Mouse (Mus musculus) monocyte, adult 2 months (primary cell): Measurements from ENCODE around the gene Xylb.
"Not testable (repeated sequence)": the region's sequence is repeated elsewhere in the genome, so short reads cannot be mapped to it uniquely, and the experiment has no call there.

Experiments used
- DNase-seq, 2 experiments: peaks; one replicate each; pipeline ENCODE4 v3.0.0; 2022; ENCODE audit warnings: low spot score in 2 of 2, low read depth in 1 of 2

The Xylb gene

GRCm38 (mm10) chr9:119340909-119341816 lies 16.0 kb upstream of the Xylb start, which contains the start of gene Myd88:
Gene Myd88, minus strand, starts transcription at chr9:119341411.
- peak; percentile 85 to 90 for DNase-seq

GRCm38 (mm10) chr9:119342728-119343127 lies 14.5 kb upstream of the Xylb start:
- DNase-seq, result no peak

GRCm38 (mm10) chr9:119346376-119346775 lies 10.8 kb upstream of the Xylb start:
- DNase-seq, result no peak

GRCm38 (mm10) chr9:119350531-119350930 lies 6.7 kb upstream of the Xylb start:
- DNase-seq, result no peak

GRCm38 (mm10) chr9:119350947-119351705 lies 6.1 kb upstream of the Xylb start:
- no peak for DNase-seq

GRCm38 (mm10) chr9:119352060-119352459 lies 5.1 kb upstream of the Xylb start:
- peak in 1 of 2 experiments; percentile 69 for DNase-seq

GRCm38 (mm10) chr9:119353926-119354325 lies 3.3 kb upstream of the Xylb start:
- no peak for DNase-seq

- DNase-seq, result no peak
Measured at GRCm38 (mm10) chr9:119355943-119356342, 1.2 kb upstream of the Xylb start.

- no peak for DNase-seq
Measured at GRCm38 (mm10) chr9:119358058-119358429, 863 bp downstream of the Xylb start.

GRCm38 (mm10) chr9:119361416-119361815 lies 4.2 kb downstream of the Xylb start:
- DNase-seq, result no peak

GRCm38 (mm10) chr9:119363229-119363628 lies 6.0 kb downstream of the Xylb start:
- DNase-seq, result no peak

- peak in 1 of 2 experiments; percentile 45 for DNase-seq
Measured at GRCm38 (mm10) chr9:119365284-119365683, 8.1 kb downstream of the Xylb start, which contains the start of gene Slc22a14. Gene Slc22a14, minus strand, starts transcription at chr9:119365553.

- DNase-seq, result no peak
Measured at GRCm38 (mm10) chr9:119368367-119368766, 11.2 kb downstream of the Xylb start.

GRCm38 (mm10) chr9:119370770-119371169 lies 13.6 kb downstream of the Xylb start:
- not testable (repeated sequence) for DNase-seq

- no peak for DNase-seq
Measured at GRCm38 (mm10) chr9:119371251-119371650, 14.1 kb downstream of the Xylb start.

GRCm38 (mm10) chr9:119375008-119375407 lies 17.8 kb downstream of the Xylb start:
- DNase-seq, result no peak

GRCm38 (mm10) chr9:119375556-119375955 lies 18.4 kb downstream of the Xylb start:
- DNase-seq, result no peak

GRCm38 (mm10) chr9:119378231-119378630 lies 21.1 kb downstream of the Xylb start:
- DNase-seq, result no peak

- DNase-seq, result no peak
Measured at GRCm38 (mm10) chr9:119382603-119383002, 25.4 kb downstream of the Xylb start.

- DNase-seq, result no peak
Measured at GRCm38 (mm10) chr9:119388956-119389355, 31.8 kb downstream of the Xylb start.

- no peak for DNase-seq
Measured at GRCm38 (mm10) chr9:119390214-119390613, 33.0 kb downstream of the Xylb start.

- no peak for DNase-seq
Measured at GRCm38 (mm10) chr9:119394808-119395207, 37.6 kb downstream of the Xylb start.
